Mouse (Mus musculus) heart, embryonic 16.5 days (tissue): ENCODE measurements at regions not wholly inside any gene's neighbourhood (a gene's known extent, or its start where the extent isn't known, plus 50 kb on each side); places are given as distances from the start of the nearest gene placed in this dataset.

Experiments used
- ATAC-seq: fragments of 200-750 bp; cut with Nextera tagmentation; replicated peaks from 2 replicates; pipeline ENCODE4 v1.8.0; 2017; ENCODE audit warnings: moderate number of reproducible peaks; ENCODE audit not compliant: insufficient read depth, low FRiP score; ENCODE audit errors: extremely low read depth
- H3K27ac ChIP-seq: fragments of 300-500 bp; sonication (generic); 2 replicates; pipeline ENCODE4 v1.5.1; 2014; ENCODE audit warnings: mild to moderate bottlenecking, low read length, control low read depth, moderate library complexity
- H3K27me3 ChIP-seq: fragments of 300-500 bp; sonication (generic); 2 replicates; pipeline ENCODE4 v1.6.1; 2014; ENCODE audit warnings: low read length, mixed read lengths; ENCODE audit not compliant: control insufficient read depth, insufficient read depth
- H3K36me3 ChIP-seq: fragments of 300-500 bp; sonication (generic); 2 replicates; pipeline ENCODE4 v1.6.1; 2014; ENCODE audit not compliant: control insufficient read depth, insufficient read depth
- H3K4me1 ChIP-seq: fragments of 300-500 bp; sonication (generic); 2 replicates; pipeline ENCODE4 v1.6.1; 2014; ENCODE audit warnings: low read length, mixed read lengths; ENCODE audit not compliant: control insufficient read depth, insufficient read depth
- H3K4me2 ChIP-seq: fragments of 300-500 bp; sonication (generic); 2 replicates; pipeline ENCODE4 v1.6.1; 2014; ENCODE audit warnings: low read depth, mild to moderate bottlenecking, control low read depth, low read length
- H3K4me3 ChIP-seq: fragments of 300-500 bp; sonication (generic); 2 replicates; pipeline ENCODE4 v1.5.1; 2014; ENCODE audit warnings: mild to moderate bottlenecking, control low read depth, low read length
- H3K9ac ChIP-seq: fragments of 300-500 bp; sonication (generic); 2 replicates; pipeline ENCODE4 v1.6.1; 2014; ENCODE audit warnings: low read length, control low read depth
- H3K9me3 ChIP-seq: fragments of 300-500 bp; sonication (generic); replicated peaks from 2 replicates; pipeline ENCODE4 v1.6.1; 2016; ENCODE audit warnings: low read length; ENCODE audit not compliant: control insufficient read depth
- WGBS: fragments of 180-500 bp; shearing (Covaris S2); extraction: QIAGEN DNeasy Blood & Tissue Kit; methylation state at CpG from one replicate; pipeline ENCODE4 v1.1.7; 2014; 5-methylcytosine and 5-hydroxymethylcytosine counted together

GRCm38 (mm10) chr5:4580185-4580839 is 177.5 kb downstream of the Fzd1 start:
- WGBS, result 74% methylated on average over 8 of the region's 8 CpGs
- Histone ChIP-seq H3K4me3 (no peak overlapping the region), H3K4me1 (no peaks in the 10 kb centered on the region), H3K9ac (no peak overlapping the region), H3K27ac (no peak overlapping the region), H3K9me3 (no peaks in the 10 kb centered on the region), H3K4me2 (no peak overlapping the region), H3K27me3 (no peaks in the 10 kb centered on the region), H3K36me3 (no peaks in the 10 kb centered on the region)
- no peak for ATAC-seq

DNA sequence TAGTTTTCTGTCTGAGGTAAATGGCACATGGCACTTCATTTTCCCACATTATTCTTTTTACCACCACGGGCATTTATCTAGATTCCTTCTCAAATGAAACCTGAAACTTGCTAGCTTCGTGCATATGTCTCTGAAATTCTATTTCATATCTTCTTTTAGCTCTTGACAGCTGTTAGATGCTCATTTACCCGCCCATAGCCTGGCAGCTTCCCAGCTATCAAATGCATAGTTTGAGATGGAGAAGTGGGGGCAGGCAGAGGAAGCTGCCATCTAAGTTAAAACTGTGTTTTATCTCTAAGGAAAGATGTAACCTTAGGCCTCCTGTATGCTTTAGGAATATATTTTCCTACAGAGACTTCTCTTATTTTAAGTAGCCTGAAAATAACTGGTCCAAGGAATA is 179.0 kb downstream of the Fzd1 start:
- Histone ChIP-seq H3K27ac (no peak overlapping the region), H3K4me1 (no peaks in the 10 kb centered on the region), H3K4me3 (no peak overlapping the region), H3K9ac (no peak overlapping the region), H3K27me3 (no peaks in the 10 kb centered on the region), H3K9me3 (no peaks in the 10 kb centered on the region), H3K36me3 (no peaks in the 10 kb centered on the region), H3K4me2 (no peak overlapping the region)
- ATAC-seq, result no peak
- WGBS, result 48% methylated on average over 3 of the region's 3 CpGs

GRCm38 (mm10) chr5:4577179-4577578 is 180.7 kb downstream of the Fzd1 start:
- H3K9me3 ChIP-seq, result no peaks in the 10 kb centered on the region
- no peaks in the 10 kb centered on the region for H3K36me3 ChIP-seq
- H3K27me3 ChIP-seq, result no peaks in the 10 kb centered on the region
- WGBS, result 78% methylated on average over 6 of the region's 6 CpGs
- H3K9ac ChIP-seq, result no peak overlapping the region
- H3K4me1 ChIP-seq, result no peaks in the 10 kb centered on the region
- no peak overlapping the region for H3K27ac ChIP-seq
- no peak overlapping the region for H3K4me2 ChIP-seq
- ATAC-seq, result no peak
- no peak overlapping the region for H3K4me3 ChIP-seq

DNA sequence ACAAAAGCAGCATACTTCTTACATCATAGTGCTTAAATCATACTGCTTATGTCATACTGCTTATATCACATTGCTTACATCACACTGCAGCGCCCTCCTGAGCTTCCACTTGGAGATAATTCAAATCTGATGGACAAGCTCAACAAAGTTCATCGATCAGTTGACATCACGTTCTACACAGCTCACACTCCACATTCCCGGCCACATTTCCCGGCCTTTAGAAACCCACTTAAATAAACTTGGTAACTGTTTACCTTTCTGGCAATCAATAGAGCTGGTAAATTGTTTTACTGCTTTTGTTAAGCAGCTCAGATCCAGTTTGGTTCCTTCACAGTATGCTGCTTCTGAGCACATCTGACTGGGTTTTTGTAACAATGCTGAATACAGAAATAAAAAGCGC is 194.0 kb downstream of the Fzd1 start:
- H3K4me1 ChIP-seq, result no peaks in the 10 kb centered on the region
- H3K4me2 ChIP-seq, result no peak overlapping the region
- H3K9me3 ChIP-seq, result no peaks in the 10 kb centered on the region
- H3K27me3 ChIP-seq, result no peaks in the 10 kb centered on the region
- H3K4me3 ChIP-seq, result no peak overlapping the region
- no peaks in the 10 kb centered on the region for H3K36me3 ChIP-seq
- no peak overlapping the region for H3K27ac ChIP-seq
- no peak overlapping the region for H3K9ac ChIP-seq
- no peak for ATAC-seq
- 73% methylated on average over 6 of the region's 6 CpGs for WGBS

- 0 out of 2 replicates have a peak, but pooled peaks cover 3% of the 10 kb centered on the region for H3K9me3 ChIP-seq
- H3K27me3 ChIP-seq, result no peaks in the 10 kb centered on the region
- no peak overlapping the region for H3K9ac ChIP-seq
- no peak overlapping the region for H3K4me2 ChIP-seq
- no peaks in the 10 kb centered on the region for H3K36me3 ChIP-seq
- WGBS, result 63% methylated on average over 8 of the region's 8 CpGs
- H3K4me3 ChIP-seq, result no peak overlapping the region
- no peaks in the 10 kb centered on the region for H3K4me1 ChIP-seq
- no peak for ATAC-seq
- H3K27ac ChIP-seq, result no peak overlapping the region
Measured at GRCm38 (mm10) chr5:4561661-4562060, 196.2 kb downstream of the Fzd1 start.

DNA sequence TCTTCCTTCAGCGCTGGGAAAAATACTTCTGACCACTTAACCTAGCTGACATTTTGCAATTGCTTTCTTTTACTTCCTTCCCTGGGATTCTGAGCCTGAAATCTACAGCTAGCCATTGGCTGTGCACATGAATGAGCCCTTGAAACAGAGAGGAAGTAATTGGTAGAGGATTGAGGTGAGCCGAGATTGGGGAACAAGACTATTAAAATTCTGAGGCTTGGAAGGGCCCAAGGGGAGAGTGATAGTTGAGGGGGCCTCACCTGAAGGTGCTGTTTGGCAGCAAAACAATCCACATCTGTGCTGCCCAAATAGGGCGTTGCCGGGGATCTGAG is 196.7 kb downstream of the Fzd1 start:
- Histone ChIP-seq H3K4me1 (no peaks in the 10 kb centered on the region), H3K27ac (no peak overlapping the region), H3K36me3 (no peaks in the 10 kb centered on the region), H3K9me3 (0 out of 2 replicates have a peak, but pooled peaks cover 3% of the 10 kb centered on the region), H3K27me3 (no peaks in the 10 kb centered on the region), H3K4me3 (no peak overlapping the region), H3K4me2 (no peak overlapping the region), H3K9ac (no peak overlapping the region)
- WGBS, result 68% methylated on average over 4 of the region's 4 CpGs
- ATAC-seq, result no peak

DNA sequence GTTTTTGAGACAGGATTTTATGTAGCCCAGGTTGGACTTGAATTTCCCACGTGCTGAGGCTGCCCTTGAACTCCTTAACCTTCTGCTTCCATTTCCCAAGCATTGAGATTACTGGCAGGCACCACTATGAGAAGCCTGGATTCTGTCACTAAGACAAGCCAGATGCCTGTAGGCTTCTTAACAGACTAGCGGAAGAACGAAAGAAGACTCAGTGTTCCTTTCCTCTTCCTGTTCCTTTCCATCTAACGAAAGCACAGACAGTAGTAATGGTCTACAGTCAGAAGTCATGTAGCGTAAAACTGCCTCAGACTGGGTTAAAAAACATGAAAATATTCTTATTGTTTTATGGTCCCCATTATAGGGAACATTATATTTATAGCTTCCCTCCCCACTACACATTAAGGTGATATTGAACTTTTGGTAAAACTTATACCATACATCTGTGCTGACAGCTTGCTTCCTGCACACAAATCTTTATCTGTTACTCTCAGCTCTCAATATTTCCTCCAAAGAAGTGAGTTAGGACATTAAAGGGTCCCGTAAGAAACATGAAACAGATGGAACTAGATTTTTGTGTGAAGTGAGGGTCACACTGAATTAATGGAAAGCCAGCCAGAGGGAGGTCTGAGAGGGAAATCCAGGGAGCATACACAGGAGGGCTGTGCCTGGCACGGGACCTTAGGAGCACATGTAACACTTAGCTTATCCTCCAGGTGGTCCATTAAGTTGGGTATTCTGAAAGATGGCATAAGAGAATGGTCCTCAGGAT is 197.3 kb downstream of the Fzd1 start:
- no peak overlapping the region for H3K27ac ChIP-seq
- H3K4me3 ChIP-seq, result no peak overlapping the region
- H3K4me2 ChIP-seq, result no peak overlapping the region
- no peaks in the 10 kb centered on the region for H3K36me3 ChIP-seq
- H3K9ac ChIP-seq, result no peak overlapping the region
- no peak for ATAC-seq
- WGBS, result 64% methylated on average over 7 of the region's 7 CpGs
- H3K4me1 ChIP-seq, result no peaks in the 10 kb centered on the region
- H3K9me3 ChIP-seq, result 0 out of 2 replicates have a peak, but pooled peaks cover 3% of the 10 kb centered on the region
- H3K27me3 ChIP-seq, result no peaks in the 10 kb centered on the region

GRCm38 (mm10) chr5:4554972-4555371 is 202.9 kb downstream of the Fzd1 start:
- no peak for ATAC-seq
- Histone ChIP-seq H3K4me1 (no peaks in the 10 kb centered on the region), H3K9me3 (0 out of 2 replicates have a peak, but pooled peaks cover 3% of the 10 kb centered on the region), H3K27me3 (no peaks in the 10 kb centered on the region), H3K4me2 (no peak overlapping the region), H3K27ac (no peak overlapping the region), H3K4me3 (no peak overlapping the region), H3K9ac (no peak overlapping the region), H3K36me3 (no peaks in the 10 kb centered on the region)
- 46% methylated on average over 2 of the region's 2 CpGs for whole genome bisulfite sequencing

- Histone ChIP-seq H3K27me3 (no peaks in the 10 kb centered on the region), H3K9ac (no peak overlapping the region), H3K4me2 (no peak overlapping the region), H3K36me3 (no peaks in the 10 kb centered on the region), H3K4me3 (no peak overlapping the region), H3K4me1 (no peaks in the 10 kb centered on the region), H3K27ac (no peak overlapping the region), H3K9me3 (no peaks in the 10 kb centered on the region)
- no peak for ATAC-seq
- WGBS, result 55% methylated on average over 6 of the region's 6 CpGs
Measured at GRCm38 (mm10) chr5:4538572-4538971, 219.3 kb downstream of the Fzd1 start.
